In the genomic region with DNA sequence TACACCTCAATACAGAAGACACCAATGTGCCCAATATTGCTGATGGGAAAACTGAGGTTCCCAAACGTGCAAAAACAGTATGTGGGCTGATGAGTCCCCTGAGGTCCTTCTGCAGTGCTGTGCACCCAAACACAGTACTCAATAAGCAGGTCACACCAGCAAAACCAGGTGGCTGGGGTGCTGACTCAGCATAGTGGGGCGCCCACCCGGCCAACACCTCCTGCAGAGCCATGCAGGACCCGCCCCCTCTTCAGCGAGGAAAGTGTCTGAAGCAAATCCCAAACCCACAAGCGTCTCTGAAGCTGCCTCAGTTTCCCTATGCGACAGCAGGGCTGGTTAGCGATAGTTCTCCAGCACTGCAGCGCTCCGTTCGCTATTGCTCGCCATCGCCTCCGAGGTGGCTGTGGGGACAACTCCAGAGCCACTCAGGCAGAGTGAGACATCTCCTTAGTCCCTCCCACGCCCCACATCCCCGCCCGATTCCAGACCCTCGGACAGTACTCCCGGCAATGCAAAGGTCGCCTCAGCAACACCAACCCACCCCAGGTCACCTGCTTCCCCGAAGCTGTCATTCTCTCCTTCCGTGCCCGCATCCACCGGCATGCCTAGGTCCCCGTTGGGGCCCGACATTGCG, we compare ENCODE assay signal across 8 mouse cellular contexts. TPM values are rescaled to one million over a fixed set of nuclear protein-coding genes. Genes with fewer than 3 reads are reported as not detected.
DNase-seq lines count a peak whose midpoint lies in the region; ATAC-seq lines count a peak whose summit lies in the region.

No protein-coding gene starts in this region.

- H3K27ac ChIP-seq in hindbrain, embryonic 10.5 days = peak overlapping the region; percentile 83
- H3K27ac ChIP-seq in liver, embryonic 16.5 days (ENCODE audit: low read length) = peak overlapping the region; percentile 57; the same call in 1 of the 2 replicates

- peak; percentile 8 for ATAC-seq in frontal cortex, adult (ENCODE audit: low TSS enrichment)
- ATAC-seq in liver, embryonic 16.5 days (ENCODE audit: low read depth) = peak; percentile 33

- no peak for DNase-seq in frontal cortex, postnatal 25 days (ENCODE audit: low spot score in 2 of 2)
- DNase-seq in right cerebral cortex, postnatal 4 days = peak; percentile 54
- no peak for DNase-seq in right cerebral cortex, postnatal 36 days (ENCODE audit: low spot score in 2 of 2)
- no peak for DNase-seq in hindbrain, embryonic 10.5 days (ENCODE audit: low spot score)
- peak; percentile 46 for DNase-seq in testis, postnatal 14 days (ENCODE audit: low spot score)
- DNase-seq in layer of hippocampus, postnatal 14 days (ENCODE audit: low spot score in 2 of 2) = no peak

- peak overlapping the region; percentile 80 for H3K9ac ChIP-seq in liver, embryonic 16.5 days (ENCODE audit: low read depth, low read length)

- peaks cover 19% of the 10 kb centered on the region for H3K4me1 ChIP-seq in hindbrain, embryonic 10.5 days (replicated peaks)
- H3K4me1 ChIP-seq in liver, embryonic 16.5 days (ENCODE audit: control insufficient read depth, low read depth, low read length) = peaks cover 18% of the 10 kb centered on the region

- peak overlapping the region; percentile 84 for H3K4me3 ChIP-seq in hindbrain, embryonic 10.5 days
- peak overlapping the region; percentile 74 for H3K4me3 ChIP-seq in liver, embryonic 16.5 days (ENCODE audit: low read depth, low read length)

- H3K36me3 ChIP-seq in hindbrain, embryonic 10.5 days = peaks cover 38% of the 10 kb centered on the region
- peaks cover 19% of the 10 kb centered on the region for H3K36me3 ChIP-seq in liver, embryonic 16.5 days (ENCODE audit: control insufficient read depth, insufficient read depth)

- peaks cover 56% of the 10 kb centered on the region for H3K27me3 ChIP-seq in hindbrain, embryonic 10.5 days (ENCODE audit: insufficient read depth, poor library complexity, severe bottlenecking)
- no peaks in the 10 kb centered on the region; the same call in none of the 2 replicates for H3K27me3 ChIP-seq in liver, embryonic 16.5 days (ENCODE audit: control insufficient read depth, insufficient read depth, low read depth, low read length)

- no peaks in the 10 kb centered on the region for H3K9me3 ChIP-seq in hindbrain, embryonic 10.5 days
- H3K9me3 ChIP-seq in liver, embryonic 16.5 days (replicated peaks; ENCODE audit: control insufficient read depth, low read length) = no peaks in the 10 kb centered on the region

- 2% methylated on average over 27 of the region's 27 CpGs for WGBS in hindbrain, embryonic 10.5 days
- under 1% methylated on average over 27 of the region's 27 CpGs for WGBS in liver, embryonic 16.5 days (ENCODE audit: insufficient replicate concordance)

- peak overlapping the region; percentile 100 for H3K4me2 ChIP-seq in liver, embryonic 16.5 days (ENCODE audit: low read depth, low read length)

RNA-seq across cellular contexts. Expression of gene 1110008P14Rik, which starts 0.5 kb away (rescaled TPM):
- polyA plus RNA-seq in hindbrain, embryonic 10.5 days (2016; fragmentation: Nextera tagmentation; extraction: Ambion mirVana) = 41.4 and 66.7 TPM in 2 replicates
- 20.2 and 21.6 TPM in 2 replicates for polyA plus RNA-seq in liver, embryonic 16.5 days (2015; fragmentation: Nextera tagmentation; extraction: Ambion mirVana)
- 100 to 1,000 TPM; 181 to 189 TPM for total RNA-seq in layer of hippocampus, postnatal 14 days (2021)

RNA-seq across cellular contexts. Expression of gene Lcn2, which starts 6.8 kb away (rescaled TPM):
- not detected in 2 replicates for polyA plus RNA-seq in hindbrain, embryonic 10.5 days (2016; fragmentation: Nextera tagmentation; extraction: Ambion mirVana)
- polyA plus RNA-seq in liver, embryonic 16.5 days (2015; fragmentation: Nextera tagmentation; extraction: Ambion mirVana) = 212 and 273 TPM in 2 replicates
- 1 to 10 TPM; 2.0 to 2.9 TPM for total RNA-seq in layer of hippocampus, postnatal 14 days (2021)

RNA-seq across cellular contexts. Expression of gene Ptges2, which starts 14.4 kb away (rescaled TPM):
- 26.3 and 32.3 TPM in 2 replicates for polyA plus RNA-seq in hindbrain, embryonic 10.5 days (2016; fragmentation: Nextera tagmentation; extraction: Ambion mirVana)
- 9.4 and 11.0 TPM in 2 replicates for polyA plus RNA-seq in liver, embryonic 16.5 days (2015; fragmentation: Nextera tagmentation; extraction: Ambion mirVana)
- 10 to 100 TPM; 36.6 to 40.3 TPM for total RNA-seq in layer of hippocampus, postnatal 14 days (2021)

RNA-seq across cellular contexts. Expression of gene Dnm1, which starts 28.1 kb away (rescaled TPM):
- polyA plus RNA-seq in hindbrain, embryonic 10.5 days (2016; fragmentation: Nextera tagmentation; extraction: Ambion mirVana) = 12.3 and 17.0 TPM in 2 replicates
- polyA plus RNA-seq in liver, embryonic 16.5 days (2015; fragmentation: Nextera tagmentation; extraction: Ambion mirVana) = 0.25 and 0.52 TPM in 2 replicates
- total RNA-seq in layer of hippocampus, postnatal 14 days (2021) = 1,000 to 10,000 TPM; 1,139 to 1,143 TPM

RNA-seq across cellular contexts. Expression of gene Ciz1, which starts 29.1 kb away (rescaled TPM):
- polyA plus RNA-seq in hindbrain, embryonic 10.5 days (2016; fragmentation: Nextera tagmentation; extraction: Ambion mirVana) = 56.3 and 69.4 TPM in 2 replicates
- polyA plus RNA-seq in liver, embryonic 16.5 days (2015; fragmentation: Nextera tagmentation; extraction: Ambion mirVana) = 15.1 and 18.8 TPM in 2 replicates
- 10 to 100 TPM; 67.3 to 69.5 TPM for total RNA-seq in layer of hippocampus, postnatal 14 days (2021)

Comparison
In these comparisons a context has a peak if more than half of its experiments do, and no peak if none do; other contexts are left out.
1. DNase-seq: peak in right cerebral cortex, postnatal 4 days (single experiment) and testis, postnatal 14 days (single experiment); none in frontal cortex, postnatal 25 days (0 of 2), right cerebral cortex, postnatal 36 days (0 of 2), hindbrain, embryonic 10.5 days (single experiment) and layer of hippocampus, postnatal 14 days (0 of 2).
2. RNA of gene Lcn2, which starts 6.8 kb away (polyA plus RNA-seq): 212 to 273 TPM in liver, embryonic 16.5 days; not detected in hindbrain, embryonic 10.5 days; every median in the first group is over 100 times any median in the second.